Mouse (Mus musculus) kidney, adult 8-10 months (tissue): ENCODE results near the gene Fap.

Experiments used
- DNase-seq, 2 experiments: peaks; one replicate each; pipeline ENCODE4 v3.0.0; 2022

Gene Fap

DNA sequence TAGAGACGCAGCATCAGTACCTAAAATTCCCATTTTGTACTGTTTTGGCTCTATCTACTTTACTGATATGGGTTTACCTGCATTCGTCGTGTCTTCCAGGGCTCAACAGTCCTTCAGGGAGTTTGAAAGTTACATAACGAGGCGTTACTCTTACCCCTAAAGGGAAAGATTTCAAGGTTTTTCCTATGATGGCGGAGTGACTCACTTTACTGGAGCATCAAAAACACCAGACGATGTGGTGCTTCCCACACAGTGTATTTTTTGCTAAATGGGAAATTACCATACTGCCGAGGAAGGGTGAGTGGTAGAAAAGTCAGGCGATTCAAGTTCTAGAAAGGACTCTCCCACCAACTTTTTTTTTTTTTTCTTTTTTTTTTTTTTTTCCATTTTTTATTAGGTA lies 47.5 kb downstream of the Fap start:
- DNase-seq: no peak

DNA sequence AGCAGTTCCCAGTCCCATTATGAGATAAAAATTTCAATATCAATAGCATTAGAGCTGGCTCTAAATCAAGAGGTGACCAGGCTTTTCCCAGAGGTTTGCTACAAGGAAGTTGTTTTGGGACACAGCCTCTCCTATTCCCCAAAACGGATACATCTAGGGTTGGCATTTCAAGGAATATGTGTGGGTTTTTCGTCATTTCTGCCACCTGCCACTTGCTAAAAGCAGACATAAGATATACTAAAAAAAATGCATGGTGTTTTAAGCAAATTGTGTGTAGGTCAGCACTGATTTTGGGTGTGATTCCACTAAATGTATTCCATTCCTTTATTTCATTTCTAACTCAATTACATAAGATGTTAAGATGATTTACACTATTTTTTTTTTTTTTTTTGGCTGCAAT lies 56.1 kb downstream of the Fap start:
- no peak for DNase-seq

DNA sequence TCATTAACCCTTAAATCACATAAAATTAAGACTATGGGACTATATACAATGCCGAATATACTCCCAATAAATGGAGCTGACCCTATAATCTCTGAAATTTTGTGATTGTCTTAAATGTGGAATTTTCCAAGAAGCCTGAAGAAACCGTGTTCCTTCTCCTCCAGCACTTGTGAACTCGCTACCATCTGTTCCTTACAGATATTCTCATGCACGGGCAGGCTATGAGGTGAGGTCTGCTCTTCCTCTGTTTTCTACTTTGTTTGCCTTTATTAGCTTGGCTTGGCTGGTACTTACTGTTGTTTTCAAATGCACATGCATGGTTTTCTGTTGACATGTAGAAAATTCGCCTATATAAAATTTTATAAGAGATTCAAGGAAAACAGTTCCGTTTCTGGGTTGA lies 59.4 kb downstream of the Fap start:
- no peak for DNase-seq

DNA sequence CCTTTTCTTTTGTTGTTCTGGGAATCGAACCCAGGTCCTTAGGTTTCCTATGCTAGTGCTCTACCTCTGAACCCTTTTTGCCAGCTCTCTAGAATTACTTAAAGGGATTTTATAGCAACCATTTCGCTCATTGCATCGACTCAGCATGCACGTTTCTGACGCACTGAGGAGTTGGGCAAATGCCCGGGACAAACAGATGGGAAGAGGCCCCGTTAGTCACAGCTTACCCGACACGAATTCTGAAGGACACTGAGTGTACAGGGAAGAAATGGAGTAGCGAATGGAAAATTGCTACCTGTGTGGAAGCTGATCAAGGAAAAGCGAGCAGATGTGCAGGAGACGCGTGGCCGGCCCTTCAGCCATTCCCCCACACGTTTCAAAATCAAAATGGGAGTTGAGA lies 60.4 kb downstream of the Fap start:
- no peak for DNase-seq

DNA sequence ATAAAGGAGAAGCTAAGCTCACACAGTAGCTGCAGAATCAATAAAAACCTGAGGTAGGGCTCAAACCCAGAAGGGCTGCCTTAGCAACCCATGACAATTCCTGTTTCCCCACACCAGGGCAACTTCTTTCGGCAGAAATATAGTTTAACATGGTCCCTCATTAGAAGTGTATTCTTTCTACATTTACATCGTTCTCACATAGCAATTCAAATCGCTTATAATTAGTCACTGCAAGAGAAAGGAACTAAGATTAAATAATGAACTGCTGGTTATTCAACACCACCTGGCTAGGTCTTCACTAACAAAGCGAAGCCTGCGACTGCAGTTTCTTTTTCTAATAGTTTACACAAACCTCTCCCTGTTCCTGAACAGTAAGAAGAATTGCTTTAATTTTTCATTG lies 66.7 kb downstream of the Fap start:
- DNase-seq: no peak

- DNase-seq: no peak
Measured at GRCm38 (mm10) chr2:62506441-62506840, 67.4 kb downstream of the Fap start.

- no peak for DNase-seq
Measured at GRCm38 (mm10) chr2:62504269-62504796, 69.5 kb downstream of the Fap start.

- no peak for DNase-seq
Measured at GRCm38 (mm10) chr2:62503326-62503725, 70.5 kb downstream of the Fap start.

DNA sequence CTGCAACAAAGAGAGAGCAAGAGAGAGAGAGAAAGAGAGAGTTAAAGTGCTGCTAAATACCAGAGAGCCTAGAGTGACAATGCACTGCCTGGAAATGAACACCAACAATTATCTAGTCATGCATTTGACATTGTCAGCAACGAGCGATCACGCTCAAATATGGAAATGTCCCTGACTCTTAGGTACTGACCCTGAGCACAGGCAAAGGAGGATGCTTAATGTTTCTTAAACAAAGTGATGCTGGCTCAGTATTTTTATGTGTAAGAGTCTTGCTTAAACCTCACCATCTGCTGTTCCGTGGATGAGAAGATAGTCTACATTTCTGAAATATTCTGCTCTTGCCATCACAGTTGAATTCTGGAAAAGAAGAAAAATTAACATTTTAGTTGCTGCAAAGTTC lies 71.4 kb downstream of the Fap start:
- no peak for DNase-seq

- DNase-seq: no peak
Measured at GRCm38 (mm10) chr2:62498821-62499220, 75.1 kb downstream of the Fap start.

- no peak for DNase-seq
Measured at GRCm38 (mm10) chr2:62498086-62498485, 75.8 kb downstream of the Fap start.

DNA sequence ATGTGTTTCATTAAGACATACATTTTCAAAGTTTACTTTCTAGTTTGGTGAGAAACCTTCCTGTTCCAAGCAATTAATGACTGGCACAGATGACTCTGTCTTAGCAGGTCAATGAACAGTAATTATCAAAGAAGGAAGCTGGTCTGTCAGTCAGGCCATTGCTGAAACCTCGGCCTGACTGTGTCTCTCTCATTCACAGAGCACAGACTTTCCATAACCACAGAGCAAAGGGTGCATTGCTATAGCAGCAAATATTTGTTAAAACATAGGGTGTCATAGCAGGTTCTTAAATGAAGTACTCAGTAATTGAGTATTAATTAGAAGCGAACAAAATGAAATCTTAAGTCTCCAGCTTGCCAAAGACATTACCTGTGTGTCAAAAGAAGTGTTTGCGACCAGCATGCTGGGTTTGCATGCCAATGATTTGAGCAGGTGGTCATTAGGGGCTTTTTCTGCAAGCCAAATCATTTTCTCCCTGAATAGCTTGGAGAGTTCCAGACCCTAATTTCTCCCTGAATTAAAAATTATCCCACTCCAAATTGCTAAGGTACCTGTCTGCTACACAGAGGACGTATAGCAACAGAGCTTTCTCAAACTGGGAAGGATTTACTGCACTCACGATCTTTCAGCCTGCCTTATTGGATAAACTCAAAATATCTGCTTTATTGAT lies 76.4 kb downstream of the Fap start:
- no peak for DNase-seq

DNA sequence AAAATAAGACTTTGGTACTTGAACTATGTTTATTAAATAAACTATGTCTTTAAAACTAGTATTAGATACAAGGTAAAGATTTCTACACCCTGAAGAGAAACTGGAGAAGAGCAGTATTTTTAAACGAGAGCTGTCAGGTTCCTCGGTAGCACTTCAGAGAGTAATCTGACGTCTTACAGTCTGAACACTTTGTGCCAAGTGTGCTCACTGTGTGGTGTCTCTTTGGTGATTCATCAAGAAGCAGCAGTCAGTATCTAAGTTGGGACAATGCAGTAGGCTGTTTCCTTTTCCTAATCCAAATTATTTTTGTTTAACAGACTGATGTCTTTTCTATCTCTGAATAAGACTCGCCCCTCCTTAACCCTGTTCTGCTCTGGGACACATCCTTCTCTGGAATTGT lies 78.5 kb downstream of the Fap start:
- DNase-seq: no peak

GRCm38 (mm10) chr2:62489832-62490231 lies 84.0 kb downstream of the Fap start:
- no peak for DNase-seq

DNA sequence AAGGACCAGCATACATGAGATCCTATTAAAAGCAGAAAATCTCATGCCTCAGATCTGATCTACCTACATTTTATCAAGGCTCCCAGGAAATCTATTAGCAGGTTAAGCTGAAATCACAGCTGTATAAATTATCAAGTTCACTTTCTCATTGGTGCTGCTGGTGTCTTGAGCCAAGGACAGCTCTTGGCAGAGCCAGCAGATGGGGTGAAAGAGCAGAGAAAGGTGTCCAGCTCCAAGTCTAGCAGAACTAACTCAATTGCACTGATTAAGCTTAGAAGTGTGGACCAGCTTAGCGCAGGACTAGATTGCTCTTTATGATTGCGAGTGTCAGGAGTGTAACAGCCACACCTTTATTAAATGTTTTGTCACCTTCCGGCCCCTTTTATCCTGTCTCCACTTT lies 89.0 kb downstream of the Fap start:
- DNase-seq: peak in 1 of 2 experiments; percentile 2

DNA sequence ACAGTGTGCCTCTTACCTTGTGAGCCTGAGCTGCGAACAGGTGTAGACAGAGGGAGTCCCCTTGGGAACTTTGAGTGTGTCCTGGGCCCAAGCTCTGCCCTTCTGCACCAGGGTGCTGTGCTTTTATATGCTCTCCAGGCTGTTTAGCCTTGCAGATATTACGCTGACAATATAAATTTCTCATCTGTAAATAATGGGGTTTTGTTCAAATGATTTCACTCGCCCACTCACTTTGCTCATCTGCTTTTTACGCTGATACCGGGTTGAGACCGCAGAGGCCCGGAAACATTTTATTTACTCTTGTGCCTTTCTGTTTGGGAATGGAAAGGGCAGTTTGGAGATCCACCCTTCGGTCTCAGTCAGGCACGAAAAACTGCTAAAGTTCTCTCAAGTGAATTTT lies 90.3 kb downstream of the Fap start, which contains the start of gene Gcg:
TSS of gene Gcg (minus strand) at position 101 of the 400 bp plus-strand sequence.
- no peak for DNase-seq

GRCm38 (mm10) chr2:62480285-62481198 lies 93.3 kb downstream of the Fap start:
- DNase-seq: no peak

DNA sequence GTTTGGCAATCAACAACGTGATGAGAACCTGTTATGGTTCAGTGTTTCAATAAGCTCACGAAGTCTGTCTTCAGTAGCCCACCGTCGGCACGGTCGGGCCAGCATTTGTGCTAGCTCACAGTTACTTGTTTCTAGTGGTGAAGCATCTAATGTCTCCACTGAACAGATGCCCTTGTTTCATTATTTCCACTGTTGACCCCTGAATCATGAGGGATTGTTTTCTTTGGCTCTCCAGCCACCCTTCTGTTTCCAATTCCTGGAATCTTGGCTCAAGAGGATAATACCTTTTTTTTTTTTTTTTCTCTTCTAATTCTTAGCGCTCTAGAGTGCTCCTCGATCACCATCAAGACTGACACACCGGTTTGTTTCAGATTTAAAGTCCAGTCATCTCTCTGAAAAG lies 104.3 kb downstream of the Fap start:
- no peak for DNase-seq

GRCm38 (mm10) chr2:62463287-62463686 lies 110.6 kb downstream of the Fap start:
- no peak for DNase-seq

DNA sequence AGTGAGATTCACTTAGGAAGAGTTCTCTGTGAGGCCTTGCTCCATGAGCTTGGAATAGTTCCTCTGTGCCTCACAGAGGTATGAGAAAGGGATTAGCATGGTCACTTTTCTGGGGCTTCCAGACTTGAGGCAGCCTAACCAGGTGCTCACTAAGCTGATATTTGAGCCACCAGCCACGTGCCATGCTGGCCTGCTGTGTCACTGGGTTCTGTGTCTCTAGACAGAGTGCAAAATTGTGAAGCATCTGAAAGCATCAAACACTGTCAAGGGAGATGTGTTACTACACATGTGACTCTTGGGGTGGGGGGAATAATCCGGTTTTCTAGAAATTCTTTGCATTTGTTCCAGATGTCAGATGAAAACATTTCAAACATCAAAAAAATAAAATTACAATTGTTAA lies 111.7 kb downstream of the Fap start:
- DNase-seq: no peak

DNA sequence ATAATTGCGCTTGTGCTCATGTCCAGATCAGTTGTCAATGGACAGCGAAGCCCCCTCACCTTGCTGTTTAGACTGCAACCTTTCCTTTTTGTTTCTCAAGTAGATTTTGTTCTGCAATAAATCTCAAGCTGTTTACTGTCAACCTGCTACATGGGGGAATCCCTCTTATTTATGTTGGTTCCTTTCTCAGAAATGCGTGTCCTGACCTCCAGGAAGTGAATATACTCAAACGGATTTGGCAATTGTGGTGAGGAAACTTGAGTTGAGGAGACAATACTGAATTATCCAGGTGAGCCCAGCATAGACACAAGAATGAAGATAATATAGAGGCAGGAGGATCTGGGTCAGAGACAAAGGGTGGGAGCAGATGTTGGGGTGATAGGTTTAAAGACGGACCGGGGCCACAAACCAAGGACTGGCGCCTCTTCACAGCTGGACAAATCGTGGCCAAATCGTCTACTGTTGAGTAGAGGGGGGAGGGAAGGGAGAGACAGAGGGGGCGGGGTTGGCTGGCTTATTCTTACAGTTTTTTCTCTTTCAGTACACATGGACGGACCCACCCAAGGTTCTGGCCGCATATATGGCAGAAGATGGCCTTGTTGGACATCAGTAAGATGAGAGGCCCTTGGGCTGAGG lies 112.9 kb downstream of the Fap start:
- DNase-seq: no peak

DNA sequence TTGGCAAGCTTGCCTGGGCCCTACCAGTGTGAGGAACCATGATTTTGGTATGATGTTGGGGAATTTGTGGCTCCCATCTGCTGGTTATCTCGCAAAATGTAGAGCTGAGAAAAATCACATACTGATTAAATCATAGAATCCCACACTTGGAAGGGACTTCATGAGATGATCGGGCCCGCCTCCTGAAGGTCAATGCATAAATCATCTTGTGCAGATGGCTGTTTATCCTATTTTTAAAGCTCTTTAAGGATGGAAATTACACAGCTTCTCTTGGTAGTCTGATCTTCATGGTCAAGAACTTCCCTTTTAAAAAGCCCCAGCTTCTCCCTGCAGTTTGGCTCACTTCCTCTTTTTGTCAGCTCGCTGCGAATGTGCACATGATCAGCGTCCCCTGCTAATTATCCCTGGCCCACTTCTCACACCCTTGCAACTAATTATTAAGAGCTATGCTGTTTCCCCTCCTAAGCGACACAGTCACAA lies 113.6 kb downstream of the Fap start:
- no peak for DNase-seq
